Mouse (Mus musculus) heart, adult 8-10 months (tissue): ENCODE data around the gene Pigo. TPM values are rescaled to one million over a fixed set of nuclear protein-coding genes. Genes with fewer than 3 reads are reported as not detected.

Experiments used
- DNase-seq: peaks from one replicate; pipeline ENCODE4 v3.0.0; 2022; ENCODE audit warnings: low spot score
- total RNA-seq, 4 experiments: library from RNA; stranded (reverse); gene quantifications; 2 replicates each; pipeline ENCODE4 v1.2.4; 2022

The Pigo gene
- total RNA-seq, 4 experiments from 2014 or later: 19.6 to 27.4 (median 23.6) TPM

GRCm38 (mm10) chr4:43037860-43038566, 12.4 kb upstream of the Pigo start:
- no peak for DNase-seq

- no peak for DNase-seq
Observed at GRCm38 (mm10) chr4:43036356-43036755, 10.7 kb upstream of the Pigo start.

GRCm38 (mm10) chr4:43035851-43036250, 10.2 kb upstream of the Pigo start:
- DNase-seq: no peak

- no peak for DNase-seq
Observed at GRCm38 (mm10) chr4:43033481-43033880, 7.9 kb upstream of the Pigo start.

- no peak for DNase-seq
Observed at GRCm38 (mm10) chr4:43032501-43032900, 6.9 kb upstream of the Pigo start.

- DNase-seq: peak; percentile 94
Observed at GRCm38 (mm10) chr4:43031237-43031995, 5.8 kb upstream of the Pigo start, which contains the start of gene Stoml2. TSS of gene Stoml2 (minus strand) at chr4:43031710.

- DNase-seq: no peak
Observed at GRCm38 (mm10) chr4:43030780-43031230, 5.2 kb upstream of the Pigo start.

- no peak for DNase-seq
Observed at GRCm38 (mm10) chr4:43030352-43030751, 4.7 kb upstream of the Pigo start.

GRCm38 (mm10) chr4:43029749-43030148, 4.1 kb upstream of the Pigo start:
- DNase-seq: no peak

GRCm38 (mm10) chr4:43029121-43029520, 3.5 kb upstream of the Pigo start:
- no peak for DNase-seq

GRCm38 (mm10) chr4:43024673-43025072, 946 bp downstream of the Pigo start:
- DNase-seq: no peak

GRCm38 (mm10) chr4:43021341-43021740, 4.3 kb downstream of the Pigo start:
- DNase-seq: no peak

- no peak for DNase-seq
Observed at GRCm38 (mm10) chr4:43020876-43021275, 4.7 kb downstream of the Pigo start.

- DNase-seq: no peak
Observed at GRCm38 (mm10) chr4:43019641-43020465, 5.8 kb downstream of the Pigo start.

- DNase-seq: no peak
Observed at GRCm38 (mm10) chr4:43019176-43019575, 6.4 kb downstream of the Pigo start.

- DNase-seq: no peak
Observed at GRCm38 (mm10) chr4:43018156-43018555, 7.5 kb downstream of the Pigo start.

- DNase-seq: no peak
Observed at GRCm38 (mm10) chr4:43012091-43012490, 13.5 kb downstream of the Pigo start.

- peak; percentile 88 for DNase-seq
Observed at GRCm38 (mm10) chr4:43010161-43011038, 15.2 kb downstream of the Pigo start, which contains the start of gene Fancg. TSS of gene Fancg (minus strand) at chr4:43010506.

- DNase-seq: peak; percentile 50
Observed at GRCm38 (mm10) chr4:43005765-43006164, 19.9 kb downstream of the Pigo start.

GRCm38 (mm10) chr4:43004951-43005350, 20.7 kb downstream of the Pigo start:
- DNase-seq: no peak
